Mouse (Mus musculus): ENCODE results near the gene Mlec.

DNA sequence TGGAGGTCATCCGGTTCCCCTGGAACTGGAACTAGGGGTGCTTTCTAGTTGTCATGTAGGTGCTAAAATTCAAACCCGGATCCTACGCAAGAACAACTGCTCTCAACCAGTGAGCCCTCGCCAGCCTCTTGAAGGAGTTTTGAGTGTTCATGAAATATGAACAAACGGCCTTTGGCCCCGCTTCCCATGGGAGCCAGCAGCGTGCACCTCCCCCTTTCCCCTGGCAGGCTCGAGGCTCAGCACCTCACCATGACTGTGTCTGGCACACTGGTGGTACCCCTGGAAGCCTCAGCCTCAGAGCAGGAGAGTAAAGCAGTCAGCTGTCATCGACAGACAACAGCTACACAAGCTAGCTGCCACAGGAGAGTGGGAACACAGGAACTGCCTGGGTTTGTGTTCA, 58.0 kb downstream of the Mlec start:
- TF ChIP-seq SRF (IDR thresholded peaks at IDR 0.05; ENCODE audit: control insufficient read depth, insufficient read length, low read depth) (no peak), POLR2A (IDR thresholded peaks at IDR 0.05; ENCODE audit: insufficient read length, low read depth) (no peak), TCF12 (IDR thresholded peaks at IDR 0.05; ENCODE audit: insufficient read depth, poor library complexity, severe bottlenecking) (no peak), MYOG (IDR thresholded peaks at IDR 0.05; ENCODE audit: control insufficient read depth in 1 of 3, insufficient read depth in 1 of 3, insufficient read length in 2 of 3, low read depth in 2 of 3) (no peak), MAX (IDR thresholded peaks at IDR 0.05; ENCODE audit: low read depth) (no peak), POLR2AphosphoS2 (IDR thresholded peaks at IDR 0.05; ENCODE audit: insufficient read length, low read depth) (peak; percentile 54), E2F4 (IDR thresholded peaks at IDR 0.05; ENCODE audit: insufficient read depth) (no peak), USF1 (IDR thresholded peaks at IDR 0.05; ENCODE audit: low read depth) (no peak), MYOD1 (IDR thresholded peaks at IDR 0.05; ENCODE audit: control insufficient read depth in 1 of 3, insufficient read length in 2 of 3, low read depth in 2 of 3) (peak in 2 of 3 experiments; percentile 11 to 14), REST (IDR thresholded peaks at IDR 0.05; ENCODE audit: insufficient read depth, insufficient read length) (no peak), CEBPB (IDR thresholded peaks at IDR 0.05; ENCODE audit: insufficient read depth, poor library complexity, severe bottlenecking) (no peak), TCF3 (IDR thresholded peaks at IDR 0.05; ENCODE audit: insufficient read length, low read depth) (no peak)

Data from myocyte (in vitro differentiated cells).